Mouse (Mus musculus): Measurements from ENCODE around the gene Prkci. TPM values are rescaled to one million over a fixed set of nuclear protein-coding genes. Genes with fewer than 3 reads are reported as not detected.

Prkci gene
- total RNA-seq, 2 experiments from 2014 or later: 44.2 to 48.6 TPM

DNA sequence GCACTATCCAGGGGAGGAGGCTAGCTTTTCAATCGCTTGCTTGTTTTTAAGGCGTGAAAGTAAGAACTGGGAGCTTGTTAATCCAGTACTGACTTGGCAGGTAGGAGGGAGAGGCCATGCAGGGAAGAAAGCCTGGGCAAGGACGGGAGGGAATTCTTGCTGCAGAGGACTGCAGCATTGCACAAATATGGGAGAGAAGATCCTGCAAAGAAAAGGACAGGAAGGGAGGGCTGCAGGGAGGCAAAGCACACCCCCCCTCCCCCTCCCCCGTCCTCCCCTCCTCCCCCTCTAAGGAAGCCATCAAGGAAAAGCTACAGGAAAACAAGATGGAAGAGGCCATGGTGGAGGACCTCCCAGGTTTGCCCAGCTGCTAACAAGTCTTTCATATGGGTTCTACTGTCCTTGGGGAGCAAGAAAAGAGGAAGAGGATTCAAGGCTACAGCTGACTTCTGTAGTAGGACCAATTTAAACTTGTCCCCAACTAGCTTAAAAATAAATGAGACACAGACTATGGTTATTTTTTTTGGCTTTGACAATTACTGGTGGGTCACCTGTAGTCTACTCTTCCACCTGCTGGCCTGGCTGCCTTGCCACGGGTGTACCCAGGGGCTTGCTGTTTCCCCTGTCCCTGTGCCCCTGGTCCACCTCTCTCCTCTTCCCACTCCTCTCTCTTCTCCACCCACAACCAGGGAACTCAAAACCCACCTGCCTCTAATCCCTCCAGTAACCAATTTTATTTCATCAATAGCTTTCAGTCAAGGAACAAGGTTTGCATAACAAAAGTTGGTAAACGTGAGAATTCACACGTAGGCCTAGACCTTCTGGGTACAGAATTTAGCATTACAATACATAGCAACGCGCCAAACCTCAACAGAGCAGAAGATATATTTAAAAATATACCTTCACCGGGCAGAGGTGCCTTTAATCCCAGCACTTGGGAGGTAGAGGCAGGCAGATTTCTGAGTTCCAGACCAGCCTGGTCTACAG is 93.5 kb downstream of the Prkci start:
- DNase-seq: no peak

GRCm38 (mm10) chr3:31089956-31090355 is 94.4 kb downstream of the Prkci start:
- DNase-seq: no peak

GRCm38 (mm10) chr3:31093196-31093595 is 97.6 kb downstream of the Prkci start:
- no peak for DNase-seq

DNA sequence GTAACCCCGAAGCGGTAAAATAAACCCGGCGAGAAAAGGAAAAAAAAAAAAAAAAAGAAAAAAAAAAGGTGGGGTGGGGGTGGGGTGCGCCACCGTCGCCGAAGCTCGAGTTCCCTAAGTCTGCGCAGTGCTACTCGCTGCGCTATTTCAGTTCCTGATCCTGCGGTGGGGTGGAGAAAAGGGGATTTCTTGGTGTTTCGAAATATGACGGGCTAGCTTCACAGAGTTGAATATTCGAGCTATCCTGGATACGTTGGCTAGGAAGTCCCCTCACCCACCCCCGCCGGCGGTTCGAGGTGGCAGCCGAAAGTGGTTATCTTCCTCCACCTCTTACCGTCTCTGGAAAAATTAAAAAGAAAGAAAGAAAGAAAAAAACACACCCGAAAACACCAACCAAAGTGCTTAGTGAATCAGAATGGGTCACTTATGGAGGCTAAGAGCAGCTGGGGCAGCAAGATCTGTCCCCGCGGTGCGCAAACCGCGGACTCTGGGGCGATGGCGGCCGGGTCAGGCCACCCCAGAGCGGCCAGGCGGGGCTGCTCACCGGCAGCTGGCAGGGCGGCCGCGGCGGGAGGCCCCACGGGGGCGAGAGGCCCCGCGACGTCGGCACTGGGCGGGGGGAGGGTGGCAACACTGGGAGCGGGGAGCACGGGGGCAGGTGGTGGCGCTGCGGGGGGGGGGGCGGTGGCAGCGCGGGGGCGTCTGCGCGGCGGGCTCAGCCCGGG is 98.2 kb downstream of the Prkci start:
- DNase-seq: peak; percentile 83

DNA sequence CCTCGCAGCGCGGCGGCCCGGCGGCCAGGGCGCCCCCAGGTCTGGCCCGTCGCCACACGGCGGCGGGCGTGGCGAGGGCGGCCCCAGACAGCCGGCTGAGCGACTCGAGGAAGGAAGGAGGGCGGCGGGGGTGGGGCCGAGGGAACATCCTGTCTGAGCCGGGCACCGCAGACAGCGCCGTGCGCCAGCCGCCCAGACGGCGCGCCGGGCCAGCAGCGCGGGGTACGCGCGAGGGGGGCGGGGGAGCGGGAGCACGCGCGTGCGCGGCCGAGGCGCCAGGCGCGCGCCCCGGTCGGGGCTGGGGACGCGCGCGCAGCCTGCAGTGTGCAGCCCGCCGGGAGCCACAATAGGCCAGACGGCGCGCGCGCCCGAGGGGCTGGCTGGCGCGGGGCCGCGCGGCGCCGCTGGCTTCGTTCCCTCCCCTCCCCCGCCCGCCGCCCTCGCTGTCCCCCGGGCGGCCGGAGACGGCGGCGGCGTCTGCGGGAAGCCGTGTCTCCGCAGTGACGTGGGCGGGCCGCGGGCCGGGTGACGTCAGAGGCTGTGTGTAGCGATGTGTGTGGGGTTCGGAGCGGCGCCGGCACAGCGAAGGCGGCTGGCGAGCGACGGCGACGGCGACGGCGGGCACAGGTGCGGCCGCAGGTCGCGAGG is 99.1 kb downstream of the Prkci start, which contains the start of gene Skil:
Skil (plus strand) TSS at position 528 of the 648 bp plus-strand sequence.
- peak; percentile 97 for DNase-seq

DNA sequence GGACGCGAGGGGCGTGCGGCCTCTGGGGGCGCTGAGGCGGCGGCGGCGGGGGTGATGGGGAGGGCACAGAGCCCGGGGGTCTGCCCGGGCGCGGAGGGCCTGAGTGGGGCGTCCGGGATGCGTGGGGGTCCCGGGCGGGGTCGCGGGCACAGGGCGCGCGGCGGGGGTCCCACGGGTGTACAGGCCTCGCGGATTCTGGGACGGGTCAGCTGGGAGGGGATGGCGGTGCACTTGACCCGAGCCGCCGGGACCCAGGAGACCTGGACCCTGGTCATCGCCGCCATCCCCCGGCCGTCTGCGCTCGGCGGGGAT is 99.6 kb downstream of the Prkci start:
- no peak for DNase-seq

DNA sequence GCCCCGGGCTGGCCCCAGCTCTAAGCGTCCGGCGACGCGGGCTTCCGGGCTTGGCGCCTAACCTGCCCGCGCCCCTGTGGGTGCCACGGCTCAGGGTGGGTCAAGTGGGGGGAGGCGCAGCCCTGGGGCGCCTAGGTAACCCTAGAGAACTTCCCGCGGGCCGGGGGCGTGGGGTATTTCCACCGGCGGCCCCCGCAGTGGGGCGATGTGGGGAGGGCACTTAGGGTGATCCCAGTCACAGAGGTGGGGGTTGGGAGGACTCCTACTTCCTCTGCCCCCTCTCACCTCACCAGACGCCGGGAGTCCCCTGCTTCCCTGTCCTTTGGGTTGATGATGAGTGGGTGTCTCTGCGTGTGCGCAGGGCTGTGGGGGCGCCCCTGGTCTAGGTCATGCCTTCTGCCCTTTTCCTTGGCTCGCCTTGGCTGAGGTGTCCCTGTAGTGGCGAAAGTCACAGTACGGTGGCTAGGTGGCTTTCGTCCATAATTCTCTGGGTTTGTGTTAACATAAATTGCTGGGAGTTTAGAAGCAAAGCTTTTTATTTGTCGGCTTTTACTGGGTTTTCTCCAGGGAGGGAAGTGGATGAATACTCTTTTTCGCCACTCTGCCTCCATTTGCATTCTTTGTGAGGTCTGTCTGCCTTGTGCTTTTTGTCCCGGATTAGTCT is 100.1 kb downstream of the Prkci start:
- DNase-seq: peak; percentile 74

GRCm38 (mm10) chr3:31096155-31097101 is 100.9 kb downstream of the Prkci start:
- no peak for DNase-seq

GRCm38 (mm10) chr3:31097102-31097720 is 101.7 kb downstream of the Prkci start:
- no peak for DNase-seq

- DNase-seq: peak; percentile 53
These were observed 102.4 kb downstream of the Prkci start for GRCm38 (mm10) chr3:31097976-31098375.

DNA sequence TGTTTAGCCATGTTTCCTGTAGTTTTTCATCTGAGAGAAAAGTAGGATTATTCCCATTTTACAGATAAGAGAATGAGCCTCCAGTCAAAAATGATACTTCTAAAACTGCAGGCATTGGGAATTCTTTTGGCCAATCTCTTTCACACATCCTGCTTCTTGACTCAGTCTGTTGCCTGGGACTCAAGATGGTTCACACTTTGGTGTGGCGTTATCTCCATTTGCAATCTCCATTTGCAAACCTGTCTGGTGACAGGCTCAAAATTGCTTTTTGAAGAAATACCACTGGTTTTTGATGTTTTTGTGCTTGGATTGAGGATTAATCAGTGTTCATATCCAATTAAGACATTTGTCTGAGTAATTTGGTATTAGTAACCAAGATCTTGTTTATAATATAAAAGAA is 103.0 kb downstream of the Prkci start:
- DNase-seq: no peak

DNA sequence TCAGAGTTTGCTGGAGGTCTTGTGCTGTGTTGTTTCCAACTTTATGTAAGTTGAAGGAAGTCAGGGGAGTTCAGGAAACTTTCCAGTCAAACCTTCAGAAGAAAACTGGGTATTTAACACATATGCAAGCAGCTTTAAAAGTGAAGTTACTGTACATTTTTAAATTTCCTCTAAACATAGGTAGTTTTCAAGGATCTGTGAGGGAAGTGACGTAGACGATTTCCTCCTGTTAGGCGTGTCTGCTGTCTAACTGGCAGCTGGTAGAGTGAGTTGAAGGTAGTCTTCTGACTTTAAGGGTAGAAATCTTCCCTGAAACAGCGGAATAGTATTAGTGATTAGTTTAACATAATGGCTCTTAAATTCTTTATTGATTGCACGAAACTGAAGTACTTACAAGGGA is 104.5 kb downstream of the Prkci start:
- no peak for DNase-seq

- DNase-seq: no peak
These were observed 105.3 kb downstream of the Prkci start for GRCm38 (mm10) chr3:31100802-31101201.

Small RNA genes within 50 kb of the gene (microRNA-seq; reads per million reads assigned to microRNA genes)
- gene Mir7008: not detected

Other genes starting within 250 kb of the Prkci start
- under 1 TPM in 1 of 2 experiments, not detected in 1; 0.12 TPM for gene Samd7, start 249.5 kb upstream of the Prkci start, total RNA-seq (2021)
- 10 to 100 TPM; 66.5 to 74.7 TPM for gene Sec62, start 202.9 kb upstream of the Prkci start, total RNA-seq (2021)
- 1 to 10 TPM; 3.8 to 4.9 TPM for gene Gpr160, start 139.8 kb upstream of the Prkci start, total RNA-seq (2021)
- 10 to 100 TPM; 21.2 to 26.6 TPM for gene Phc3, start 26.3 kb upstream of the Prkci start, total RNA-seq (2021)
- gene Skil, start 99.3 kb downstream of the Prkci start, total RNA-seq (2021): 10 to 100 TPM; 37.7 to 53.8 TPM
- gene Cldn11, start 154.2 kb downstream of the Prkci start, total RNA-seq (2021): 10 to 100 TPM; 15.7 to 16.8 TPM

Measured in adrenal gland, postnatal 10 days (tissue).